Mouse (Mus musculus) olfactory bulb, adult 2 months (tissue): ENCODE results near the gene Gmcl1. TPM values are rescaled to one million over a fixed set of nuclear protein-coding genes. Genes with fewer than 3 reads are reported as not detected.
A peak's percentile ranks its signal among the peaks of the same experiment; 100 is the strongest.

Source experiments
- H3K27ac ChIP-seq: fragments of 200-500 bp; 2 replicates; pipeline ENCODE4 v1.5.1; 2012; ENCODE audit warnings: low read depth, low read length; ENCODE audit not compliant: insufficient read depth
- H3K4me1 ChIP-seq: fragments of 200-500 bp; 2 replicates; pipeline ENCODE4 v1.6.1; 2012; ENCODE audit warnings: low read length; ENCODE audit not compliant: control insufficient read depth, insufficient read depth
- H3K4me3 ChIP-seq: fragments of 200-500 bp; 2 replicates; pipeline ENCODE4 v1.5.1; 2012; ENCODE audit warnings: mild to moderate bottlenecking, low read depth, low read length, moderate library complexity; ENCODE audit not compliant: insufficient read depth
- CTCF ChIP-seq: fragments of 200-500 bp; IDR thresholded peaks from 2 replicates; pipeline ENCODE4 v1.5.1; 2012; ENCODE audit warnings: low read depth, mild to moderate bottlenecking, low read length, moderate library complexity; ENCODE audit not compliant: insufficient read depth
- POLR2A ChIP-seq: fragments of 200-500 bp; IDR thresholded peaks from 2 replicates; pipeline ENCODE4 v1.6.1; 2012; ENCODE audit warnings: mild to moderate bottlenecking, low read depth, low read length, moderate library complexity; ENCODE audit not compliant: insufficient read depth
- WGBS: fragments of 180-500 bp; shearing (Covaris S2); methylation state at CpG from one replicate; pipeline ENCODE4 v1.1.7; 2018; 5-methylcytosine and 5-hydroxymethylcytosine counted together
- polyA plus RNA-seq: library from polyadenylated mRNA; stranded (reverse); fragments of >200 nt; gene quantifications from 2 replicates; pipeline ENCODE4 v1.2.4, GENCODE M21; 2012; ENCODE audit warnings: low replicate concordance; ENCODE audit not compliant: missing spikeins, insufficient read depth, insufficient read length

Gene Gmcl1
- polyA plus RNA-seq, 1 experiment = not detected

DNA sequence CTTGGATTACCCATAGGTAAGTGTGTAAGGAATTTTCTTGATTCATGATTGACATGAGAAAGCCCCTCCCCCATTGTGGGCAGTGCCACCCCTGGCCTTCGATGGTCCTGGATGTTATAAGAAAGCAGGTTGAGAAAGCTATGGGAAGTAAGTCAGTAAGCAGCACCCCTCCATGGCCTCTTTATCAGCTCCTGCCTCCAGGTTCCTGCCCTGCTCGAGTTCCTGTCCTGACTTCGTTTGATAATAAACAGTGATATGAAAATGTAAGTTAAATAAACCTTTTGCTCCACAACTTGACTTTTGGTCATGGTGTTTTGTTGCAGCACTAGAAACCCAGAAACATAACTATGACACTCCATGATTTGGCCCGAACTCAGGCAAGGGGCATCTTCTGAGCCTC is 16.6 kb upstream of the Gmcl1 start:
- no peak overlapping the region for H3K4me3 ChIP-seq
- WGBS = 79% methylated on average over 4 of the region's 4 CpGs
- TF ChIP-seq CTCF = no peak
- TF ChIP-seq POLR2A = no peak
- H3K4me1 ChIP-seq = no peaks in the 10 kb centered on the region
- H3K27ac ChIP-seq = no peak overlapping the region

- TF ChIP-seq POLR2A (no peak), CTCF (no peak)
- Histone ChIP-seq H3K4me1 (no peaks in the 10 kb centered on the region), H3K4me3 (no peak overlapping the region), H3K27ac (no peak overlapping the region)
These were observed 14.0 kb upstream of the Gmcl1 start for GRCm38 (mm10) chr6:86747171-86747570.

DNA sequence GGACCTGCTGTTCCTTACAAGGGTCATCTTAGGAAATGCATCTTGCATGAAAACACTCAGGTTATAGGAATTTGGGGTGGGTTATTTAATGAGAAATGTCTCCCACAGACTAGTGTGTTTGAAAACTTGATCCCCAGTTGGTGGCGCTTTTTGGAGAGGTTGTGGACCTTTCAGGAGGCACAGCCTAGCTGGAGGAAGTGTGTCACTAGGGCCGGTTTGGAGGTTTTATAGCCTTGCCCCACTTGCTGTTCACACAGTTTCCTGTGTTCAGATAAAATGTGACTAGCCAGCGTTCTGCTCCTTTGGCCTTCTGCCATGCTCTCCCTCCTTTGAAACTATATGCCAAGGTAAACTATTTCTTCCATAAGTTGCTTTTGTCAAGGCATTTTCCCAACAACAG is 7.5 kb upstream of the Gmcl1 start:
- TF ChIP-seq POLR2A (no peak), CTCF (no peak)
- no peak overlapping the region for H3K27ac ChIP-seq
- H3K4me1 ChIP-seq = peaks cover 10% of the 10 kb centered on the region; the same call in 1 of the 2 replicates
- 57% methylated on average over 3 of the region's 3 CpGs for WGBS
- H3K4me3 ChIP-seq = no peak overlapping the region

DNA sequence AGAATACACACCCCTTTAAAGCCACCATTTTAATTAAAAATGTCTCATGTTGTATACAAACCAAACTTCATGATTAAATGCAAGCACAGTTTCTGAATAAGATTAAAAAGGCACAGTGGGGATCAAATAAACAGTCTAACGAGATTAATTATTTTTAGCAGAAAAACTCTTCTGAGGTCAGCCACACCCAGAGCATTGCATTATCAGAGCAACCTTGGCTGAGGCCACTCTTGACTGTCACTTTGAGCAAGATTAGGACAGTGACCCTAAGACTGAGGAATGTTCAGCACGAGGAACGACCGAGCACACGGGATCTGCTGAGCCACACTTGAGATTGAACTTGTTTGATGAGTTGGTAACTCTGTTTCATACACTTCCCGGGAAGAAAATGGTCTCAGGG is 3.6 kb upstream of the Gmcl1 start:
- TF ChIP-seq CTCF (no peak), POLR2A (no peak)
- Histone ChIP-seq H3K4me3 (no peak overlapping the region), H3K27ac (no peak overlapping the region), H3K4me1 (peaks cover 10% of the 10 kb centered on the region; the same call in 1 of the 2 replicates)
- 50% methylated on average over 6 of the region's 6 CpGs for WGBS

- TF ChIP-seq POLR2A (no peak), CTCF (no peak)
- WGBS = 95% methylated on average over 4 of the region's 4 CpGs
- no peak overlapping the region for H3K4me3 ChIP-seq
These were observed 3.1 kb upstream of the Gmcl1 start for GRCm38 (mm10) chr6:86736313-86736712.

DNA sequence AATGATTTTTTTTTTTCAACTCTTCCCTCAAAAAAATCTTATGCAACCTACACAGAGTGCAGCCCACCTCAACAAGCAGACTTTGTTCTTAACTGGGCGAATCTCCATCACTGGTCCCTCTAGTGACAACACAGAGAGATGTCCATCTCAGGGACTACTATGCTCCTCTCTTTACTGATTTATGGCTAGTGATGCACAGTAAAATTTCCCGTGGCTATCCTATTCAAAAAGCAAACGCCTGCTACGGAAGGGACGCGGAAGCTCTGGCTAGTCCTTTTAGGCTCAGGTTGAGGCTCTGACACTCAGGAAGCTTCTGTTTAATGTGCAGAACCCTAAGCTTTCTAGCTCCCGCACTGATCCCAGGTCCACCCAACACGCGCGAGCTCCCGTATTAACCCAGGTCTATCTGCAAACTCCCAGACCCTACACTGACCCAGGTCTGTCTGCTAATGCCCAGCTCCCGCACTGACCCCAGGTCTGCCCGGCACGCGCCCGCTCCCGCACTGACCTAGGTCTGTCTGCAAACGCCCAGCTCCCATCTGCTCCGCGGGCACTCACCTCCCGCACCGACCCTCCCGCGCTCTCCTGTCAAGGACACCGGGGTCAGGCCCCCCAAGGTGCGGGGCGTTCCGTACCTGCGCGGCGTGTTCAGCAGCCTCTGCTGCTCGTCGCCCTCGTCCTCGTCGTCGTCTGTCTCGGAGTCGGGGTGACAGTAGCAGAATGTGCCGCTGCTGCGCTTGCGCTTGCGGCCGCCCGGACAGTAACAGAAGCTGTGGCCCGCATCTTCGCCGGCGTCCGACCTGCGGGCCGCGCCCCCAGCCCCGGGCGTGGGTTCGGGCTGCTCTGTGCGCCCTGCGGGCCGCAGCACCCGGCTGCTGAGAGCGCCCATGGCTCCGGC is 658 bp downstream of the Gmcl1 start:
- under 1% methylated on average over 62 of the region's 62 CpGs for WGBS
- TF ChIP-seq CTCF (no peak), POLR2A (no peak)
- peak overlapping the region; percentile 77 for H3K4me3 ChIP-seq
- H3K4me1 ChIP-seq = peaks cover 4% of the 10 kb centered on the region; the same call in 1 of the 2 replicates
- peak overlapping the region; percentile 15; the same call in 1 of the 2 replicates for H3K27ac ChIP-seq

More at GRCm38 (mm10) chr6:86736313-86736712, 3.1 kb upstream of the Gmcl1 start:
- no peak overlapping the region for H3K27ac ChIP-seq
- H3K4me1 ChIP-seq = peaks cover 10% of the 10 kb centered on the region; the same call in 1 of the 2 replicates

GRCm38 (mm10) chr6:86728711-86729110 is 4.5 kb downstream of the Gmcl1 start:
- TF ChIP-seq POLR2A = no peak
- TF ChIP-seq CTCF = no peak
- Histone ChIP-seq H3K4me1 (no peaks in the 10 kb centered on the region), H3K4me3 (no peak overlapping the region), H3K27ac (no peak overlapping the region)
- 87% methylated on average over 5 of the region's 5 CpGs for WGBS

GRCm38 (mm10) chr6:86721977-86722376 is 11.2 kb downstream of the Gmcl1 start:
- TF ChIP-seq CTCF = no peak
- no peak for TF ChIP-seq POLR2A
- H3K4me3 ChIP-seq = no peak overlapping the region
- 90% methylated on average over 3 of the region's 3 CpGs for WGBS
- H3K4me1 ChIP-seq = no peaks in the 10 kb centered on the region
- H3K27ac ChIP-seq = no peak overlapping the region

- 90% methylated on average over 4 of the region's 4 CpGs for WGBS
- Histone ChIP-seq H3K4me3 (no peak overlapping the region), H3K4me1 (no peaks in the 10 kb centered on the region), H3K27ac (no peak overlapping the region)
- TF ChIP-seq POLR2A (no peak), CTCF (no peak)
These were observed 25.0 kb downstream of the Gmcl1 start for GRCm38 (mm10) chr6:86708072-86708774.
